Mouse (Mus musculus): ENCODE data around the gene Cfap74. TPM values are rescaled to one million over a fixed set of nuclear protein-coding genes. Genes with fewer than 3 reads are reported as not detected.
"Not testable (repeated sequence)": the region's sequence is repeated elsewhere in the genome, so short reads cannot be mapped to it uniquely, and the experiment has no call there.

Cfap74 gene
- polyA plus RNA-seq, 1 experiment, result 23.1 TPM

DNA sequence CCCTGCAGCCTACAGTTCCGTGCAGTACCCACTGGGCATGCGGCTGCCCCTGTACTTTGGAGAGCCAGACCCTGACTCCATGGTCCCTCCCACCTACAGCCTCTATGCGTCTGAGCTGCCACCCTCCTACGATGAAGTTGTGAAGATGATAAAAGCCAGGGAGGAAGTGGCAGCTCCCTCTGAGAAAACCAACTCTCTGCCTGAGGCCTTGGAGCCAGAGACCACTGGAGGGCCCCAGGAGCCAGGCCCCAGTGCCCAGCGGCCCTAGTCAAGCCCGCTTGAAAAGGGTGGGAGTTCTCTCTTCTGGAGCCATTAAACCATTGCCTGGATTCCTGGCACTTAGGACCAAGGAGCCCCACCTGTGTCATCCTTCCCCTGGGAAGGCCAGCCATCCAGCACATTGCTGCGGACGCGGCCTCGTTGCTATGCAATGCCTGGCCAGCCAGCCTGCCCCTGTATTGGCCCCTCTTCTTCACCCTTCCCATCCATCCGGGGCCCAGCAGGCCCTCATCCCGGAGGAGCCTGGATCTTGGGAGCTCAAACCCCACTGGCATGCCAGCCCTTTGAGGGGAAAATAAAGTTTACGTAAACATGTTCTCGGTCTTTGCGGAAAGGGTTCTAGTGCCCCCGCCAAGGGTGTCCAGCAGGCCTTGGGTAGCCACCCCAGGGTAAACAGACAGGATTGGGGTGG is 61.4 kb downstream of the Cfap74 start:
- Histone ChIP-seq H3K4me1 (replicated peaks; ENCODE audit: control insufficient read depth, insufficient read depth, low read length) (peaks cover 11% of the 10 kb centered on the region), H3K27me3 (ENCODE audit: control insufficient read depth, insufficient read depth, low read length) (no peaks in the 10 kb centered on the region), H3K27ac (ENCODE audit: control insufficient read depth, insufficient read depth, low read length) (no peak overlapping the region), H3K4me3 (ENCODE audit: control insufficient read depth, insufficient read depth, low read length) (no peak overlapping the region), H3K36me3 (ENCODE audit: control insufficient read depth, insufficient read depth, low read length) (no peaks in the 10 kb centered on the region)
- no peak for DNase-seq
- 81% methylated on average over 16 of the region's 16 CpGs for WGBS
- TF ChIP-seq POLR2A (IDR thresholded peaks at IDR 0.05; ENCODE audit: control insufficient read depth, extremely low read depth, insufficient read depth, low read length, poor library complexity), result no peak
- no peak for TF ChIP-seq CTCF (IDR thresholded peaks at IDR 0.05; ENCODE audit: borderline replicate concordance, control insufficient read depth, extremely low read depth, insufficient read depth, low read length, poor library complexity)

DNA sequence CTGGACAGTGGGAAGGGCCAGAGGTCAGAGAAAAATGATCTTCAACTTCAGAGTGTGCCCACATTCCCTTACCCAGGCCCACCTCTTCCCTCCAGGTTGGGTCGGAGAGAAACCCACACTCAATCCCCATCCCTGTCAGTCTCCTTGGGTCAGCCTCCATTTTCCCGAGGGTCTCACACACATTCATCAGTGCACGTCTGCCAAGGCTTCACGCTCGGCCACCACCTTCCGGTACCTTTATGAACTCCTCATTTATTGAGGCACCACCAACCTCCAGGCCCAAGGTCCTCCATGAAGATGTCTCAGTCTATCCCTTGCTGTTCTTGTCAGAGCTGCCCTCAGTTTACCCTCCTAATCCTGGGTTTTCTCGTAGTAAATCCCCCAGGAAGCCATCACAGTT is 62.0 kb downstream of the Cfap74 start:
- TF ChIP-seq CTCF (IDR thresholded peaks at IDR 0.05; ENCODE audit: borderline replicate concordance, control insufficient read depth, extremely low read depth, insufficient read depth, low read length, poor library complexity), result no peak
- TF ChIP-seq POLR2A (IDR thresholded peaks at IDR 0.05; ENCODE audit: control insufficient read depth, extremely low read depth, insufficient read depth, low read length, poor library complexity), result no peak
- Histone ChIP-seq H3K27me3 (ENCODE audit: control insufficient read depth, insufficient read depth, low read length) (no peaks in the 10 kb centered on the region), H3K4me3 (ENCODE audit: control insufficient read depth, insufficient read depth, low read length) (no peak overlapping the region), H3K27ac (ENCODE audit: control insufficient read depth, insufficient read depth, low read length) (no peak overlapping the region), H3K4me1 (replicated peaks; ENCODE audit: control insufficient read depth, insufficient read depth, low read length) (peaks cover 11% of the 10 kb centered on the region), H3K36me3 (ENCODE audit: control insufficient read depth, insufficient read depth, low read length) (no peaks in the 10 kb centered on the region)
- 94% methylated on average over 7 of the region's 7 CpGs for WGBS
- DNase-seq, result no peak

DNA sequence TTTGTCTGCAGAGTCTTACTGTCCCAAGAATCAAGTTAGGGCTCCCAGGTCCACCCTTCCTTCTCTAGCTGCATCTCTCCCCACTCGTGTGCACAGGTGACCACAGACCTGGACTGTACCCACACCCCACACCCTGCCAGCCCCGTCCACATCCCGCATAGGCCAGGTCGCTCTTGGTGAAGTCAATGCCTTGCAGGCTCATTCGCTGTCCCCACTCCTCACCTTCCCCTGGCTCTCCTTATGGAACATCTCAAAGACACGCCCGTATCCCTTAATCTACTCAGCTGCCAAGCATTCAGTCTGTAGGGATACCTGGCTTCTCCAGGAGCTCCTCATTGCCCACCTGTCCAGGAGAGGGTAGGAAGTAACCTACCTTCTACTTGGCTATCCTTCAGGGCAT is 62.4 kb downstream of the Cfap74 start:
- DNase-seq, result no peak
- H3K27ac ChIP-seq (ENCODE audit: control insufficient read depth, insufficient read depth, low read length), result no peak overlapping the region
- WGBS, result 89% methylated on average over 7 of the region's 7 CpGs
- no peaks in the 10 kb centered on the region for H3K36me3 ChIP-seq (ENCODE audit: control insufficient read depth, insufficient read depth, low read length)
- TF ChIP-seq CTCF (IDR thresholded peaks at IDR 0.05; ENCODE audit: borderline replicate concordance, control insufficient read depth, extremely low read depth, insufficient read depth, low read length, poor library complexity) (no peak), POLR2A (IDR thresholded peaks at IDR 0.05; ENCODE audit: control insufficient read depth, extremely low read depth, insufficient read depth, low read length, poor library complexity) (no peak)
- peaks cover 11% of the 10 kb centered on the region for H3K4me1 ChIP-seq (replicated peaks; ENCODE audit: control insufficient read depth, insufficient read depth, low read length)
- H3K27me3 ChIP-seq (ENCODE audit: control insufficient read depth, insufficient read depth, low read length), result no peaks in the 10 kb centered on the region
- H3K4me3 ChIP-seq (ENCODE audit: control insufficient read depth, insufficient read depth, low read length), result no peak overlapping the region

DNA sequence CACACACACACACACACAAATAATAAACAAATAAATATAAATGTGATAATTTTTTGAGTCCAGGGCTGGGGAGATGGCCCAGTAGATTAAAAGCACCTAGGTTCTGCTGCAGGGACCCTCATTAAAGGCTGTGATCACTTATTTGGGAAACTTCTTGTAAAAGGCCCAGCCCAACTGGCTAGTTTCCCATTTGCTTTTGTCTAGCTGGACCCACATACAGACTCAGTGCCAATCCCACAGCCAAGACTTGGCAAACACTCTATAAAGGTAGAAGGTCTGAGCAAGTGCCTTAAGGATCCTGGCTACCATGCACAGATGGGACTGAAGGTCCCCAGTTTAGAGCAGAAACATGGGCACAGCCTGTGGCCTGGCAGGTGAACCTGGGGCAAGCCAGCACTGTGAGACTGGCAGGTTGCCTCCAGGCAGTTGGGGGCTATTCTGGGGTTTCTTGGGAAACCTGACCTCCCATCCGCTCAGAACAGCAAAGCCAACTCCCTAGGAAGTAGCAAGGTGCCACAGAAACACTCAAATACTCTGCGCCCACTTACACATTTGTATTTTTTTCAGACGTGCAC is 63.8 kb downstream of the Cfap74 start:
- TF ChIP-seq POLR2A (IDR thresholded peaks at IDR 0.05; ENCODE audit: control insufficient read depth, extremely low read depth, insufficient read depth, low read length, poor library complexity) (no peak), CTCF (IDR thresholded peaks at IDR 0.05; ENCODE audit: borderline replicate concordance, control insufficient read depth, extremely low read depth, insufficient read depth, low read length, poor library complexity) (no peak)
- H3K27ac ChIP-seq (ENCODE audit: control insufficient read depth, insufficient read depth, low read length), result no peak overlapping the region
- no peaks in the 10 kb centered on the region for H3K36me3 ChIP-seq (ENCODE audit: control insufficient read depth, insufficient read depth, low read length)
- H3K27me3 ChIP-seq (ENCODE audit: control insufficient read depth, insufficient read depth, low read length), result no peaks in the 10 kb centered on the region
- 90% methylated on average over 3 of the region's 3 CpGs for WGBS
- H3K4me3 ChIP-seq (ENCODE audit: control insufficient read depth, insufficient read depth, low read length), result no peak overlapping the region
- peaks cover 11% of the 10 kb centered on the region for H3K4me1 ChIP-seq (replicated peaks; ENCODE audit: control insufficient read depth, insufficient read depth, low read length)
- DNase-seq, result no peak

DNA sequence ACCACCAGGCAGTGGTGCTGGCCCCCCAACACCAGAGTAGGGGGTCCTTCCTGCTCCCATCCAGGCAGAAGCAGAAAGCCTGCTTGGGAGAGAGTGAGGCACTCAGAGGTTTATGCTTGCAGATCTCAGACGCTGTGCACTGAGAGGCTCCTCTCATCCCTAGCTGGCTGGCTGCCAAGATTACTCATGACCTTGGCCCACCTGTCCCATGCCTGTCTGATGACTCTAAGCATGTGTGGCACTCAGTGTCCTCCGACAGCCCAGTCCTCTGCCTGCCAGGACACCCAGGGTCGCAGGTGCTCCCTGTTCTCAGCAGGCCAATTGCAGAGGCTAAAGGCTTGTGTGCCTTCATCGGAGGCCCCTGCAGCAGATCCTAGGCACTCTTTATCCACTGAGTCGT is 64.3 kb downstream of the Cfap74 start:
- 74% methylated on average over 5 of the region's 5 CpGs for WGBS
- DNase-seq, result no peak
- no peaks in the 10 kb centered on the region for H3K36me3 ChIP-seq (ENCODE audit: control insufficient read depth, insufficient read depth, low read length)
- peaks cover 11% of the 10 kb centered on the region for H3K4me1 ChIP-seq (replicated peaks; ENCODE audit: control insufficient read depth, insufficient read depth, low read length)
- H3K27me3 ChIP-seq (ENCODE audit: control insufficient read depth, insufficient read depth, low read length), result no peaks in the 10 kb centered on the region
- H3K4me3 ChIP-seq (ENCODE audit: control insufficient read depth, insufficient read depth, low read length), result no peak overlapping the region
- no peak overlapping the region for H3K27ac ChIP-seq (ENCODE audit: control insufficient read depth, insufficient read depth, low read length)
- no peak for TF ChIP-seq CTCF (IDR thresholded peaks at IDR 0.05; ENCODE audit: borderline replicate concordance, control insufficient read depth, extremely low read depth, insufficient read depth, low read length, poor library complexity)
- no peak for TF ChIP-seq POLR2A (IDR thresholded peaks at IDR 0.05; ENCODE audit: control insufficient read depth, extremely low read depth, insufficient read depth, low read length, poor library complexity)

DNA sequence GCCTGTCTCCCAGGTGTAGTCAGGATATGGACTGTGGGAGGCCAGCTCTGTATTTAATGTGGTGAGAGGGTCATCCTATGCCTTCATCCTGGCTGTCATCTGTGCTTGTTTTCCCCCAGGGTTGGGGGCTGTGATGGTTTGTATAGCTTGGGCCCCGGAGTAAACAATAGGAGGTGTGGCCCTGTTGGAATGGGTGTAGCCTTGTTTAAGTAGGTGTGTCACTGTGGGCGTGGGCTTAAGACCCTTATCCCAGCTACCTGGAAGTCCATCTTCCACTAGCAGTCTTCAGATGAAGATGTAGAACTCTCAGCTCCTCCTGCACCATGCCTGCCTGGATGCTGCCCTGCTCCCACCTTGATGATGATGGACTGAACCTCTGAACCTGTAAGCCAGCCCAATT is 64.8 kb downstream of the Cfap74 start:
- not testable (repeated sequence) for H3K4me3 ChIP-seq (ENCODE audit: control insufficient read depth, insufficient read depth, low read length); H3K36me3 ChIP-seq (ENCODE audit: control insufficient read depth, insufficient read depth, low read length); DNase-seq; H3K27me3 ChIP-seq (ENCODE audit: control insufficient read depth, insufficient read depth, low read length); H3K27ac ChIP-seq (ENCODE audit: control insufficient read depth, insufficient read depth, low read length)
- peaks cover 11% of the 10 kb centered on the region for H3K4me1 ChIP-seq (replicated peaks; ENCODE audit: control insufficient read depth, insufficient read depth, low read length)
- 73% methylated on average over 2 of the region's 2 CpGs for WGBS

Measured in thymus, adult 2 months (tissue).